Mouse (Mus musculus) right cerebral cortex, adult 2 months (tissue): ENCODE measurements around the gene Gm9972.
A peak's percentile ranks its signal among the peaks of the same experiment; 100 is the strongest.

ENCODE experiments used
- DNase-seq, 2 experiments: peaks; one replicate each; pipeline ENCODE4 v3.0.0; 2021 to 2022; ENCODE audit warnings: low spot score in 2 of 2

The Gm9972 gene

DNA sequence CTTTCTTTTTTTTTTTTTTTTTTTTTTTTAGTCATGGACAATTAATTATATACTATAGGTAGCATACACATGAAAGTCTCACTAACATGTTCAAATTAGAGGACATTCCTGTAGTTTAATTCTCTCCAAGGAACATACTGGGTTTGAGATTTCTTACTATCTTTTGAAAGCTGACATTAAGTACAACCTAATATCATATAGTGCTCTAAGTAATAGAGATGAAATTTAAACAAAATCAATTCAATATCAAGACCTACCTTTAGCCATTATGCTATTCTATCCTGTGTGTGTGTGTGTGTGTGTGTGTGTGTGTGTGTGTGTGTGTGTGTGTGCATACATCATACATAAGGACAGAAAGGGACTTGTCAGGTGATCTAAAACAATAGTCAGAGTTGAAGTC, at the start of gene Gm9972:
Gm9972 (plus strand) TSS at position 301 of the 400 bp plus-strand sequence.
- DNase-seq: no peak

DNA sequence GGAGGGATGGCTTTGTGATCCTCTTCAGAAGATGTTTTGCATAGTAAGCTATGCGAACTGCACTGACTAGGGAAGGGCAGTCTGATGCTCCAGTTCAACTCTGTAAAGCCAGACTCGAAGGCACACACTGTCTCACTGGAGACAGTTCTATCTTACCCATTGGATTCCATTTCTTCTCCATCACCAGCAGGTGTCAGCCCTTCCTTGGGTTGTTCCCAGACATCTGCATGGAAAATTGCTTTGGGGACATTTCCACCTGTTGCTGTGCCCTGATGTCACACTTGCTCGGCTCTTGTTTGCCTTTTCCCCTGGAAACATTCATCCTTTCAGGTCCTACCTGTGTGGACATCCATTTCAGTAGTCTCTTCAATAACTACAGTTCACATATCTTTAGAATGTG, 36.4 kb upstream of the Gm9972 start:
- DNase-seq: peak in 1 of 2 experiments; percentile 36

DNA sequence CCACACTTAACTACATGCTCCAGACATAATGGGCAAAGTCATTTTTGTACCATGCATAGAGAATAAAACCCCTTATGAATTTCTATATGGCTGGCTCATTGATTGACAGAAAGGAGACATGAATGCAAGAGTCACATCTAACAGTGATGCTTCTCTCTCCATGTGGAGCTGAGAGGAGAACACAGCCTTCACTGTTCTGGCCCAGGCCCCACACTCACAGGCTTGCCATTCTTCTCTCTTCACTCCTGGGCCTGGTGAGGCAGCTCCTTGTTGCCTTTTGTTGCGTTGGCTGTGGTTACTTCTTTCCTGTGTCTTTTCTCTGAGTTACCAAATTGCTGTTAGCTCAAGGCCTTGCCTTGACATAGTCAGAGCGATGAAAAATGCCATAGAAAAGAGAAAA, 23.6 kb upstream of the Gm9972 start:
- no peak for DNase-seq

DNA sequence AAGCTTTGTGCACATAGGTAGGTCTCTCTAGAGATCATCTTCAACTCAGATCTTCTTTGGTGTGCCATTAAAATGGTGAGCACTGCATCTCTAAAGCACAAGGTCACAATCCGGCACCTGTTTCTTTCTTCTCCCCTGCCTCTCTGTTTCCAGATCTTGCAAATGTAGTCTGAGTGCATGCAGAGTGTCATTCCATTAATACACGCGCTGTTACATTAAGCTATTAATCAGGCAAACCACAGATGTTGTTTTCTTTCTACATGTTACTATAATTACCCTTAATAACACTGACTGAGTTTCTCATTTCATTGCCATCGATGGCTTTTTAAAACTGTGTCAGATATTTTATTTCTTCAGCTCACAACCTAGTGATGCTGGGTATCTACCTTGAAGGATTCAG, 22.6 kb upstream of the Gm9972 start:
- no peak for DNase-seq

DNA sequence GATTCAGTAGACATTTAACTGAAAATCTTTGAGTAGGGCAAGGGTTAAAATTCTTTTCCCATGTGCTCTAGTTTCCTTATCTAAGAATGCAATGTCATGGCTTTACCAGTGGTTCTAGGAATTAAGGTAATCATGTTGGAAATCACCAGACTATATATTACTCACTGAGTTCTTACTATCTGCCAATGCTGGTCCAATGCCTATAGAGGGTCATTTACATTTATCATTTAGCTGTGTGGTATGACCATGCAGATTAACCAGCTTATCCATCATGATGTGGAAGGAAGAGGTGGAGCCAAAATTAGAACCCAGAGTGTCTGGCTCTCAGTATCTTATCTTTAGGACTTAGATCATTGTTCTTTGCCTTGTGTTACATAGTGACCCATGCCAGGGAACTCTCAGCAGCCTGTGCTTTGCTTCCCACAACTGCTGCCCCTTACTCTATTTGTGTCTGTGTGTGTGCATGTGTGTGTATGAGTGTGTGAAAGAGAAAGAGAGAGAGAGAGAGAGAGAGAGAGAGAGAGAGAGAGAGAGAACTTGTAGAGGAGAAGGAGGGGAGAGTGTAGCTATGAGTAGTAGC, 12.3 kb upstream of the Gm9972 start:
- DNase-seq: no peak

DNA sequence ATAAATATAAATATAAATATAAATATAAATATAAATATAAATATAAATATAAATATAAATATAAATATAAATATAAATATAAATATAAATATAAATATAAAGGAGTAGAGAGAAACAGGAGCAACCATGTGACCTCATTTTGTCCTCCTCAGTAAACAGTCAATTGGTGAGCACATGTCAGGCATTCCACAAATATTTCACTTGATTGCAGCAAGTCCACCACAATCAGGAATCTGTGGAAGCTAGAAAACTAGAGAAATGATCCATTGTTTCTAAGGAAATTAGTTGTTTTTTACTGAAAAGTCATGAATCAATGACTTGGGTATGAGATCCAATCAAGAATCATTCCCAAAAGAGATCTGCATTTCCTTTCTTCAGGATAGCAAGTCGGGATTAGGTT, 5.7 kb upstream of the Gm9972 start:
- no peak for DNase-seq

DNA sequence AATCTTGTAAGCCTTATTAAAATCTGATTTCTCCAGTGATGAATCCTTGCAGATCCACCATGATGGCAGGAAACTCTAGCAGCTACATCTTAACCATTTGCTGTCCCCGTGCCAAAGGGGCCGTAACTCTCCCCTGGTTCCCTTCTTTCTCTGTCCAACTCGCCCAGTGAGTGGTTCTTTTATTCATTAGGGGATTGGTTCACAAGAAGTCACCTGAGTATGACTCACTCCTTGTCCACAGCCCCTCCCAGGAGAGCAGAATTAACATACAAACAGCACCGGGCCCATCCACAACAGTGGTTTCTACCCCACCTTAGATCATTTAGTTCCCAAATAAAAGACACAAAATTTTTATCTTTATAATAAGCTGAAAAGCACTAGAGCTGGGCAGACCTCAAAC, 3.4 kb upstream of the Gm9972 start:
- no peak for DNase-seq

DNA sequence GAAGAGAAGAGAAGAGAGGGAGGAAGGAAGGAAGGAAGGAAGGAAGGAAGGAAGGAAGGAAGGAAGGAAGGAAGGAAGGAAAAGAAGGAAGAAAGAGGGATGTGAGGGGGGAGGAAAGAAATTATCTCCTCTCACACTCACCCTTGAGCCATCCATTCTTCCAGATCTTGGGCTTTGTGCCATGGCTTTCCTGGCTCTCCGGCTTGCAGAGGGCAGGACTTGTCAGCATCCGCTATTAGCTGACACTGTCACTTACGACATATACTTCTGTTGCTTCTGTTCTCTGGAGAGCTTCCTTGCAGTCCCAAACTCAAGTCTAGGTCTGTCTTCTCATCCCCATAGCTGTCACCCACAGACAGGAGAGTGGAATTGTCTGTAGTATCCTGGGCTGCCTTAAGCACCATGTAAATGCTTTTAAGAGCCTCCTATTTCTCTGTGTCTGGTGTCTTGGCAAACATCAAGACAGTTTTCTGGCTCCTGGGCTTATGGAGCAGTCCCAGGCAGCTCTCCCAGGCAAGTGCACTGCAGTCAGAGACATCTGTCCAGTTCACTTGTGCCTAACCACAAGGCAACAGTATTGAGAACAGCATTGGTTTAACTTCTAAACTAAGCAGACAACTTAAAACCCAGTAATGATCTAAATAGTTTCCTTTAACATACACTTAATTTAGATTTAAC, 10.5 kb downstream of the Gm9972 start:
- no peak for DNase-seq

DNA sequence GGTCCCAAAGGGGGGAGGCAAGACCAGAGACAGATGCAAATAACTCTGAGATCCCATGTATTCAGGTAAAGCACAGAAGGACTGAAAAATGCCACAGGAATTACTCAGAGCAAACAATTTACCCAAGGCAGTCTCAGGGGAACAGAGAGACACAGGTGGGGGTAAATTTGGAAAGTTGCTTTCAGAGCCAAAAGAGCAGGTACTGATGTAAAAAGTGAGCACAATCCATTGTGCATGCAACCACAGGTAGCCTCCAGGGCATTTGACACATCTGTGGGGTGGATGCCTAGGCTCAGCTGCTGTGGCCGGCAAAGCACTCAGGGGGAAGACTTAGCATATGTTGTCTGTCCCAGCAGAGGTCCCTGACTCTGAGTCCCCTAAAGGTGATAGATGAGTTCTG, 13.8 kb downstream of the Gm9972 start:
- DNase-seq: no peak

DNA sequence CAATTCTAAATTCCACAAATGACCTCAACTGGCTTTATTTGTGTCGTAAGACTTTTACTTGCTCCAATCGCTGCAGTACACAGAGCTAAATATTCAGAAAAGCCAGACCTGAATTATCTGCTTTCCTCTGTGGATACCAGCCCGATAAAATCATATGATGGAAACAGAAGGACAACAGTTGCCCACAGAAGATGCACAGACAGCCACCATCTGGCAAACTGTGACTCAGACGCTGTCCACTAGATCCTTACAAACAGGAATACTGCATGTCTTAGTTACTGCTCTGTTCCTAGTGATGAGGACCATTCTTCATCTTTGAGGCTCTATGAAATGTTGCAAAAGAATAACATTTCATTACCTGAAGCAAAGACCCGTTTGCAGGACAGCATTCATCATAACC, 19.4 kb downstream of the Gm9972 start:
- peak; percentile 41 to 51 for DNase-seq

DNA sequence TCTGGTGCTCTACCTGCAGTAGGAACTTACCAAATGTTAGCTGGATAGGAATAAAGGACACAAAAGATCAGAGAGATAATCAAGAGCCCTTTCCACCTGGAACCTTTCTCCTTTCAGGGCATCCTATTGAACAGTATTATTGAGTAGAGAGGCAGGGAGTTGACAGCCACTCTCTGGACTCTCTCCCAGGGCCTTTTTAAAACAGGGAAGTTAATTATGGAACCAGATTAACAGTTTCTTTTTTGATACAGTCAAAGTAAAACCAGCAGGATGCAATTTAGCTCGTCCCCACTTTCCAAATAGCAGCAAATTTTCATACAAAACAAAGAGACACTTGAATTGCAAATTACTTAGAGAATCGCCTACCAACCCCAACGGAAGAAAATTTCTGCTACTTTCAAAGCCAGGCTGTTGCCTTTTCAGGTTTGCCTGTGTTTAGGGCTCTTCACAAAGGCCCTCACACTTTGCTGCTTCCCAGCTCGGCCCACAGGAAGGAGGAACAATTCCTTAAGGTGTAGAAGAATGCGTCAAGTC, 24.0 kb downstream of the Gm9972 start:
- DNase-seq: peak; percentile 17 to 20

DNA sequence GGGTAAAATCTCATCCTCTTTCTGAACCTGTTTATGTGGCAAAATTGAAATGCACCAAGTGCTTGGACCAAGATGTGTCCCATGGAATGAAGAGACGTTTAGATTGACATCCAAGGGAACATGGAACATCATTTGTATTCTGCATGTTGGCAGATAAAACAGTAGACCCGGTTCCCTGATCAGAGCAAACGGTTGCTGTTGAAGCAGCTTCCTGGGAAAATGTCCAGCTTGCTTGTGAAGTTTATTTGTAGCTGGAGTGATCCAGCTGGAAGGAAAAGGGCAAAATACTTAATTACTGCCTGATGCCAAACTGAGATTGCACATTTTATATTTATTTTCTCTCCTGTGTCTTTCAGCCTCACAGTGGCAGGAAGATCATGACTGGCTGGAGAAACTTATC, 26.7 kb downstream of the Gm9972 start:
- no peak for DNase-seq

DNA sequence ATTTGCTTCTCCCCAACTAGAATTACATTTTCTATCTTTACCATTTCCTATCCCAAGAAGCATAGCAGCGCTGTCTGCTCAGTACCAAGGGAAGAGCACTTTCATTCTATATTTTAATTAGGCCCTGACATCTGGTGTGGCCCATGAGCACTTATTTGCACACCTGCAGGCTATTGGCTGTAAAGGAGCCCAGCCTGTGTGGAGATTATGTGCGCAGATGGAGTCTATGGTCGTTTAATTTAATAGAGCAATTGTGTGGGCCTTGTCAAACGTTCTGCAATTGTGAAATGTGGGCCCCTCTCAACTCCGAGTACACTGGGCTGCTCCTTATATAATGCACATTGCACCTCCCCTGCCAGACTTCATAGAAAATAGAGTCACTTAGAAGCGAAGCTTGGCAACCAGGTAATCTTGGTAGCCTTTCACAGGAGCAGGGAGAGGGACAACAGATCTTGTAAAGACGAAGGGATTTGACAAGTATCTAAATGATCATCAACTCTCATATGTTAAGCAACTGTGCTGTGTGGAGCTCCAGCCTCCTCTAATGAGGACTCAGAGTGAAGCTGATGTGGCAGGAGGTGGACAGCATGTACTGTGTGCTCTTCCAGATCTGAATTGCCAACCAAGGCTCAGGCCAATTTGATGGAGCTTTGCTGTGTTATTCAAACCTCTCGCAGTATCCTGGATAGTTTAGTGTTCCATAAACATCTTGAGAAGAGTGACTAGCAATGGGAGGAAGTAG, 50.9 kb downstream of the Gm9972 start:
- no peak for DNase-seq
